Mouse (Mus musculus) lung, adult 2 months (tissue): ENCODE results near the gene Cdh4.

Experiments used
- CTCF ChIP-seq: fragments of 200-500 bp; IDR thresholded peaks from 2 replicates; pipeline ENCODE4 v1.5.1; 2011; ENCODE audit warnings: mild to moderate bottlenecking, low read length, control low read depth; ENCODE audit not compliant: insufficient read depth
- POLR2A ChIP-seq: fragments of 200-500 bp; IDR thresholded peaks from 2 replicates; pipeline ENCODE4 v1.6.1; 2011; ENCODE audit warnings: low read depth, mild to moderate bottlenecking, control low read depth, low read length, borderline replicate concordance; ENCODE audit errors: extremely low read depth

- no peak for TF ChIP-seq CTCF
- TF ChIP-seq POLR2A, result no peak
Observed at GRCm38 (mm10) chr2:179449018-179449417, 6.8 kb downstream of the Cdh4 start.
